Mouse (Mus musculus) stomach, postnatal 0 days (tissue): Measurements from ENCODE around the gene C2cd4d. TPM values are rescaled to one million over a fixed set of nuclear protein-coding genes. Genes with fewer than 3 reads are reported as not detected.

ENCODE experiments used
- ATAC-seq: fragments of 200-750 bp; cut with Nextera tagmentation; 2 replicates; pipeline ENCODE4 v1.8.0; 2017; ENCODE audit not compliant: low FRiP score, low TSS enrichment
- DNase-seq: peaks from one replicate; pipeline ENCODE4 v3.0.0-alpha.2; 2016; ENCODE audit warnings: low spot score
- H3K27ac ChIP-seq: fragments of 300-500 bp; sonication (generic); replicated peaks from 2 replicates; pipeline ENCODE4 v1.5.1; 2014; ENCODE audit warnings: mild to moderate bottlenecking, control low read depth
- H3K27me3 ChIP-seq: fragments of 300-500 bp; sonication (generic); 2 replicates; pipeline ENCODE4 v1.6.1; 2014; ENCODE audit warnings: low read length; ENCODE audit not compliant: control insufficient read depth, insufficient read depth
- H3K36me3 ChIP-seq: fragments of 300-500 bp; sonication (generic); 2 replicates; pipeline ENCODE4 v1.6.1; 2014; ENCODE audit warnings: low read length, mixed read lengths; ENCODE audit not compliant: control insufficient read depth, insufficient read depth
- H3K4me1 ChIP-seq: fragments of 300-500 bp; sonication (generic); replicated peaks from 2 replicates; pipeline ENCODE4 v1.6.1; 2014; ENCODE audit warnings: antibody characterized with exemption; ENCODE audit not compliant: control insufficient read depth, insufficient read depth
- H3K4me2 ChIP-seq: fragments of 300-500 bp; sonication (generic); replicated peaks from 2 replicates; pipeline ENCODE4 v1.6.1; 2014; ENCODE audit warnings: low read depth, mild to moderate bottlenecking, control low read depth, moderate library complexity
- H3K4me3 ChIP-seq: fragments of 300-500 bp; sonication (generic); 2 replicates; pipeline ENCODE4 v1.5.1; 2014; ENCODE audit warnings: low read depth, low read length, control low read depth
- H3K9ac ChIP-seq: fragments of 300-500 bp; sonication (generic); 2 replicates; pipeline ENCODE4 v1.6.1; 2014; ENCODE audit warnings: mild to moderate bottlenecking, low read length, control low read depth, mixed read lengths
- H3K9me3 ChIP-seq: fragments of 300-500 bp; sonication (generic); 2 replicates; pipeline ENCODE4 v1.6.1; 2016; ENCODE audit warnings: low read length; ENCODE audit not compliant: control insufficient read depth
- CTCF ChIP-seq: IDR thresholded peaks from 2 replicates; pipeline ENCODE4 v1.5.1; 2016; ENCODE audit warnings: antibody characterized with exemption, low read depth, mild to moderate bottlenecking, moderate library complexity
- EP300 ChIP-seq: optimal IDR thresholded peaks from 2 replicates; pipeline ENCODE3; 2016; ENCODE audit warnings: antibody characterized with exemption
- WGBS: fragments of 180-500 bp; shearing (Covaris S2); extraction: QIAGEN DNeasy Blood & Tissue Kit; methylation state at CpG from one replicate; pipeline ENCODE4 v1.1.7; 2014; 5-methylcytosine and 5-hydroxymethylcytosine counted together
- polyA plus RNA-seq: library from polyadenylated mRNA; unstranded; fragments of >200 nt; fragmentation: Nextera tagmentation; extraction: Ambion mirVana; gene quantifications from 2 replicates; pipeline ENCODE4 v1.2.1, GENCODE M21; 2015

Gene C2cd4d
- polyA plus RNA-seq, 1 experiment from 2014 or later, result 0.82 TPM

DNA sequence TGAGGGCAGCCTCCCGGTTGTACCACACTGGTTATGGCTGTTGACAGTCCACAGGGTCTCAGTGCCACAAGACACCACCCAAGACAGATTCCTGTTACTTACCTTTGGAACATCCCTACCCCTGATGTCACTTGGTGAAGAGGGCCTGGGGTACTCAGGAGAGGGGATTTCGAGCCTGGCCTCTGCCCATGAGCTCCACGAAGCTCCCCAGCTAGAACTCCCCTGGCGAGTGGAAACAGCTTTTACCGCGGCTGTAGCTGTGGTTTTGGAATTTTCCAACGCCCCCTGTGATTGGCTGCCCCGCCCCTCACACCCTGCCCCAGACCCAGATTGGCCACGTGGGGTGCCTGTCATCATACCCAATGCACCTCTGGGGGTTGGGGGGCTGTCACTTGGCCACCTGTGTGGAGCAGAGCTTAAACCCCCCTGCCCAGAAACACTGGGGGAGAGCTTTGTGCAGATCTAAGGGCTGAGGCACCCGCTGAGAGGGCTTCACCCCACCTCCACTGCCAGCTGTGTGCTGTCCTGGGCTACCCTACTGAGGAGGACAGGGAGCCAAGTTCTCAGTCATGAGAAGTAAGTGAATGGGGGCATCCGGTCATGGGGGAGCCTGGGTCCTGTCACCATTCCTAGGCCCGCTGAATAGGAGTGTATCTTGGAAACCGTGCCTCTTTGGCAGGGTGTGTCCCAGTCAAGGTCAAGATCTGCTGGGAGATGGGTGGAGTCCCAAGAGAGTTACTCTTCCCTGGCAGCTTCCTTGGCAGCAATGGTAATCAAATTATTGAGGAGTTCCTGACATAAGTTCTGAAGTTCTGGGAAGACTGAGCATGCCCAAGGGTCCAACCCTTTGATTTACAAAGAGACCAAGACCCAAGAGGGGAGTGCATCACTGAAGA is 15.0 kb downstream of the C2cd4d start:
- H3K4me1 ChIP-seq, result no peaks in the 10 kb centered on the region
- no peak overlapping the region for H3K27ac ChIP-seq
- H3K4me2 ChIP-seq, result no peak overlapping the region
- no peak overlapping the region for H3K9ac ChIP-seq
- TF ChIP-seq CTCF, result no peak
- TF ChIP-seq EP300, result no peak
- no peaks in the 10 kb centered on the region for H3K27me3 ChIP-seq
- no peaks in the 10 kb centered on the region for H3K9me3 ChIP-seq
- no peak for DNase-seq
- ATAC-seq, result no peak
- 21% methylated on average over 13 of the region's 13 CpGs for WGBS
- no peaks in the 10 kb centered on the region for H3K36me3 ChIP-seq
- H3K4me3 ChIP-seq, result no peak overlapping the region

DNA sequence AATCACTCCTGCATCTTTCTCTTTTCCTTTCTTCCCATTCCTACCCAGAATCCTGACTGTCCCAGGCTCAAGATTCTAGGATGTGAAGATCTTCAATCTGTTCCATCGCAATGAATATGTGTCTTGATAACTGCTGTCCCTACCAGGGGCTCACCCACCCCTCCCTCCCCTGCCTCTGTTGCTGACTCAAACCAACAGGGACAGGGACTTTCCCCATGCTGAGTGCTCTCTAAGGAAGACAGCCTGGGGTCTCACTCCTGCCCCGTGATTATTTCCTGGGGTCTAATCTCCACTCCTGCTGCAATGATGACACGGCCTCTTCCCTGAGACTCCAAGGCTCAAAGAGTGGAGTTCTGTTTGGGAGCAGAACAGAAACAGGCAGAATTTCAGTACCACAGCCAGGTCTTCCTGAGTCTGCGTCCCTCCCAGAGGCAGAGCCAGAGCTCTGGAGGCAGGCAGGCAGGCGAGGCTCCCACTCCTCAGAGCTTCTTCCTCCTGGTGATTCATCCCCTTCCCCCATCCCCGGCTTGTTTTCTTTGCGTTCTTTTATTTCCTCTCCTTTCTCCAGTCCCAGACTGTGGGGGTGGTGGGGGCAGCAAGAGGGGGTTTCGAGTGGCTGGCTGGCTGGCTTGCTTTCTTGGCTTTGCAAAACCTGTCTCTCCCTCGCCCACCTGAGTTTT is 17.7 kb downstream of the C2cd4d start:
- 21% methylated on average over 9 of the region's 9 CpGs for WGBS

DNA sequence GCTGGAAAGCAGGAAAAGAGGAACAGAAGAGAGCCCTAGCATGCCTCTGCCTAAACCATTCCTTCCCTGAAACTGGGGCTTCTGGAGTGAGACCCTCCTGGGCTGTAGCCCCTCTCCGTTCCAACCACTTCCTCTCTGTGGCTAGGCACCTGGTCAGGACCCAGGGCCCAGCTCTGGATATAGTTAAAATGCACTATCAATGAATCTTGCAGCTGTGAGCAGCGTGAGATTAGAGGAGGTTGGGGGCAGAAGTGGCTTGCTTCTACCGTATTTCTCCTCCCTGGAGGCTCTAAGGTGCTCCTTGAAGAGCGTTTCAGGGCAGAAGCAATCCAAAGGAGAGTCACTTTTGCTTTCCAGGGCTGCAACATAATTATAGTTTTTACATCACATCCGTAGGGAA is 20.1 kb downstream of the C2cd4d start:
- 65% methylated on average over 5 of the region's 5 CpGs for WGBS
- Histone ChIP-seq H3K27ac (no peak overlapping the region), H3K4me1 (no peaks in the 10 kb centered on the region), H3K27me3 (no peaks in the 10 kb centered on the region), H3K4me3 (no peak overlapping the region), H3K9me3 (no peaks in the 10 kb centered on the region), H3K36me3 (no peaks in the 10 kb centered on the region), H3K4me2 (no peak overlapping the region), H3K9ac (no peak overlapping the region)
- no peak for DNase-seq
- TF ChIP-seq EP300, result no peak
- no peak for TF ChIP-seq CTCF
- no peak for ATAC-seq

More for the DNA sequence above, 17.7 kb downstream of the C2cd4d start:
- Histone ChIP-seq H3K4me3 (no peak overlapping the region), H3K9ac (no peak overlapping the region), H3K4me2 (no peak overlapping the region), H3K27ac (no peak overlapping the region), H3K36me3 (no peaks in the 10 kb centered on the region), H3K27me3 (no peaks in the 10 kb centered on the region), H3K9me3 (no peaks in the 10 kb centered on the region), H3K4me1 (no peaks in the 10 kb centered on the region)
- DNase-seq (no peak), ATAC-seq (no peak)
- TF ChIP-seq EP300 (no peak), CTCF (no peak)

- no peaks in the 10 kb centered on the region for H3K36me3 ChIP-seq
- H3K27me3 ChIP-seq, result no peaks in the 10 kb centered on the region
- H3K9ac ChIP-seq, result no peak overlapping the region
- DNase-seq, result no peak
- no peak overlapping the region for H3K4me2 ChIP-seq
- TF ChIP-seq CTCF, result no peak
- H3K4me3 ChIP-seq, result no peak overlapping the region
- no peaks in the 10 kb centered on the region for H3K9me3 ChIP-seq
- no peak overlapping the region for H3K27ac ChIP-seq
- ATAC-seq, result no peak
- 55% methylated on average over 3 of the region's 3 CpGs for WGBS
- H3K4me1 ChIP-seq, result no peaks in the 10 kb centered on the region
These were observed 21.2 kb downstream of the C2cd4d start for GRCm38 (mm10) chr3:94383476-94383875.

GRCm38 (mm10) chr3:94386671-94387070 is 24.4 kb downstream of the C2cd4d start:
- no peak overlapping the region for H3K9ac ChIP-seq
- no peak overlapping the region for H3K27ac ChIP-seq
- H3K4me2 ChIP-seq, result no peak overlapping the region
- TF ChIP-seq EP300 (no peak), CTCF (no peak)
- no peaks in the 10 kb centered on the region for H3K4me1 ChIP-seq
- H3K36me3 ChIP-seq, result no peaks in the 10 kb centered on the region
- no peak for DNase-seq
- ATAC-seq, result no peak
- no peak overlapping the region for H3K4me3 ChIP-seq
- no peaks in the 10 kb centered on the region for H3K9me3 ChIP-seq
- 55% methylated on average over 4 of the region's 4 CpGs for WGBS
- H3K27me3 ChIP-seq, result no peaks in the 10 kb centered on the region

DNA sequence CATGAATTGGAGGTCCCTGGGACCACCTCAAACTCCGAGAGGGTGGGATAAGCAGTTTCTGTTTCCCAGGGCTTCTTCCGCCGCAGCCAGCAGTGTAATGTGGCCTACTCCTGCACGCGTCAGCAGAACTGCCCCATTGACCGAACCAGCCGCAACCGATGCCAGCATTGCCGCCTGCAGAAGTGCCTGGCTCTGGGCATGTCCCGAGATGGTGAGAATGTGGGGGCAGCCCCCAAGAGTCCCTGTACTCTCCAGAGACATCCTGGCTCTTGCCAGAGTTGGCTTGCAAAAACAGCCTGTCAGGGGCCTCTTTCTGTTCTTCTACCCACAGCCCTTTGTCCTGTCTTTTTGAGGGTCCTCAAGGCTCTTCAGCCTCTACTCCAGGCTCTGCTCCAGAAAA is 25.2 kb downstream of the C2cd4d start:
- Histone ChIP-seq H3K4me1 (no peaks in the 10 kb centered on the region), H3K36me3 (no peaks in the 10 kb centered on the region), H3K27ac (no peak overlapping the region), H3K4me2 (no peak overlapping the region), H3K27me3 (no peaks in the 10 kb centered on the region), H3K9me3 (no peaks in the 10 kb centered on the region), H3K4me3 (no peak overlapping the region), H3K9ac (no peak overlapping the region)
- ATAC-seq, result no peak
- WGBS, result 90% methylated on average over 10 of the region's 10 CpGs
- TF ChIP-seq CTCF, result no peak
- TF ChIP-seq EP300, result no peak
- no peak for DNase-seq
